Mouse (Mus musculus): ENCODE data around the gene Diaph3.

The Diaph3 gene

DNA sequence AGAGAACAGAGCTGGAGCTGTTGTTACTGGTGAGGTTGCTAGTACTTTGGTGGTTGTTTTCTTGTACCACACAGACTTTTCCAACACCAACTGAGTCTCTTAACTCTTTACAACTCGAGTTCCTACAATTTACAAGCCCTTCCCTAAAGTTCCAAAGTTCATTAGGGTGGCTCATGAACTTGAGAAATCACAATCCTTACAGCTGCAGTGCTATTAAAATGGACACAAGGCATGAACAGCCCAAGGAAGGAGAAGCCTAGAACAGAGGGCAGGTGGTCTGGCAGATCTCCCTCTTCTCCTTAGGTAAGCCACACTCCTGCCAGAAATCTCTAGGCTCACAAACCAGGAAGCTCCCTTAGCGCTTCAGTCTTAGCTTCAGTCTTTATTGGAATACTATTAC, 303.4 kb downstream of the Diaph3 start:
- DNase-seq, result no peak

DNA sequence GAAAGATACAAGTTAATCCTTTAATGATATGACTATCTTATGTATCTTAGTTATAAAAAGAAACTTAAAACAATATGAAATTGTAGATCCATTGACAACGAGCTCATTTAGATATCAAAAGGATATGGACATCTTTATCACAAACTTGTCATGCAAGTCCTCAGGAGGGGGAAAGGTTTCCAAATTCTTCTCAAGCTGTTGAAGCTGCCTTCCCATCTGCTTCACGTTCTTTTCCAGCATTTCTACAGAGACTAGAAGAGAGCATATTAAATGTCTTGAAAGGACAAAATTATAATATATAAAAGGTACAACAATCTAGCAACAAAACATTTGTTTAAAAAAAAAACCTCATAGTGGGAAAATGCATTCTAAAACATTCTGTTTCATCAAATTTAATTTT, 306.2 kb downstream of the Diaph3 start:
- DNase-seq, result no peak

DNA sequence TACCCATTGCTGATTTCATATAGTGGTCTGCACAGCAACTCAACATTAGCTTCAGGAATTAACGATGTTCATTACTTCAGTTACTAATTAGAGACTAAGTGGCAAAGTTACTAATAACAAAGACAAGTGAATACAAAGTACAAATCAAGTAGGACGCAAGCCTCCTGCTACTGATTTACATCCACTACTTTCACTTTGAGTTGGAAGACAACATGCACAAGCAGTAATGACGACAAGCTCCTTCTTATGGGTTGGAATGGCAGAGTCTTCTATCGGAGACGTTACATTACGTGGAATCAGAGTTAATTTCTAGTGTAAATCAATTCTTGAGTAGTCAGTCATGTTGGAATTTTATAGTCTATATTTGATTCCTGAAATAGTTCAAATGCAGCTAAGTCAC, 306.8 kb downstream of the Diaph3 start:
- DNase-seq, result no peak

DNA sequence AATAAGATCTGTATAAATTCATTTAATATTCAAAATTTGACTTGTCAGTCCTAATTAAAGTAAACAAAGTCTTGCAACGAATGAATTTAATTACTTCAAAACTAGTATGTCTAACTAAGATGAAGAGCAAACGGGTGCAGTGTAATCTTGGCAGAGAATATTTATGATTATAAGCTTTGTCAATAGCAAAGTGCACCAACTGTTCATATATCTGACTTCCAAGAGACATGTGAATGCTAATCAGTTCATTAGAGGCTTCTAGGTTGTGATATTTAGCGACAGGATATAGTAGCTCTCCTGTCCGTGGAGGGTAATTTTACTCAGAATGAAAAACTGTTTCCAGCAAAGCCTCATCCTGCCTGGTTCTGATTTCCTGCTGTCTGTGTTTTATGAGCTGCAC, 308.0 kb downstream of the Diaph3 start:
- DNase-seq, result no peak

- no peak for DNase-seq
These were observed 324.8 kb downstream of the Diaph3 start for GRCm38 (mm10) chr14:86816246-86816645.

GRCm38 (mm10) chr14:86788880-86789641, 352.0 kb downstream of the Diaph3 start:
- DNase-seq, result no peak

GRCm38 (mm10) chr14:86786866-86787265, 354.2 kb downstream of the Diaph3 start:
- peak; percentile 22 to 26 for DNase-seq

- DNase-seq, result peak; percentile 11 to 33
These were observed 359.3 kb downstream of the Diaph3 start for GRCm38 (mm10) chr14:86781553-86782273.

DNA sequence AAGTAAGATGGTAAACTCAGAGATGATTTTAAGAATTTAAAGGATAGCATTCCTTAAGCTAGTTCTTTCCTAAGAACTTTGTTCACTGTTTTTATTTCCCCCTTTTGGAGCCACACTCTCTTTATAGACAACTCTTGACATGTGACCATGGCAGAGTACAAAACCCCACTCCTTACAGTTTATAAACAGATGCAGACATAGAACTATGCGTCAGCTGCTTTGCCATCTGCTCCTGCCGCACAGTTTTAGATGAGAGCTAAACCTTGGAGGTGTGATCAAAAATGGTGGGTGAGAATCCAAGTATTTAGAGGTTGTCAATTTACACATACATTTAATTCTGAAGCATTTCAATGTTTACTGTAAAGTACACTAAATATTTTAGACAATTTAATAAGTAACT, 367.7 kb downstream of the Diaph3 start:
- no peak for DNase-seq

- DNase-seq, result no peak
These were observed 368.6 kb downstream of the Diaph3 start for GRCm38 (mm10) chr14:86772176-86773150.

- DNase-seq, result no peak
These were observed 376.7 kb downstream of the Diaph3 start for GRCm38 (mm10) chr14:86764286-86764685.

DNA sequence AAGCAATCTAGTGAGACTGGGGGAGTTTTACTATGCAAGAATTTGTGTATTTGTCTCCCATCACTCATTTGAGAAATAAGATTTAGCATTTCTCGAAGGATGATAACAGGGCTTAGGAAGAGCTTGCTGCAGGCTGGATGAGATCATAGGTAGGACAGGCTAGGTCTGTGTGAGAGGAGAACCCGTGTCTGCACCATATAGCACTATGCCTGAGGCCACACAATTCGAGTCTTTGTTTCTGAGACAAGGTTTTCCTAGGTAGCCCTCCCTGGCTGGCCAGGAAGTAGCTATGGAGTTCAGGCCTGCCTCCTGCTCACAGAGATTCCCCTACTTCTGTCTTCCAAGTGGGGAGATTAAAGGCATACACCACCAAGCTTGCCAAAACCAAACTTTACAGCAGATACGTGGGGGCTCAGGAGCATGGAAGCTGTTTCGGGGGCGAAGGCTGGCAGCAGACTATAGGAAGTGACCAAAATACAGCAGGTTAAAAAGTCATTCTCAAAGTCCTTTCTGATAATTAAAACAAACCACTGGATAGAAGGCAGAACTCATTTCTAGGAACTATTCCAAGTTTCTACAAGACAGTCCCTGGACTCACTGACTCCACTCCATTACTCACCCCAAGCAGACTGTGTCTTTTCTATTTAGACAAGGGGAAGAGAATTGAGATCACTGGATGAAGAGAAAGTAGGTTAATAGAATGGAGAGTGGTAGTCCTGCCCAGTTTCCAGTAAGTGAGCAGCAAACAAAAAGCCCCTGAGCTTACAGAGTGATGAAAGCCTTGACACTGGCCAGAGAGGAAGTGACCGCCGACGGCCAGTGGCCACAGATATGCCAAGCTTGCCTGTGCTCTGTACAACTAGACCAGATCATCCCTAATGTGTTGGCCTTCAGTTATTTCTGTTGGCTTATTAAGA, 383.2 kb downstream of the Diaph3 start:
- no peak for DNase-seq

DNA sequence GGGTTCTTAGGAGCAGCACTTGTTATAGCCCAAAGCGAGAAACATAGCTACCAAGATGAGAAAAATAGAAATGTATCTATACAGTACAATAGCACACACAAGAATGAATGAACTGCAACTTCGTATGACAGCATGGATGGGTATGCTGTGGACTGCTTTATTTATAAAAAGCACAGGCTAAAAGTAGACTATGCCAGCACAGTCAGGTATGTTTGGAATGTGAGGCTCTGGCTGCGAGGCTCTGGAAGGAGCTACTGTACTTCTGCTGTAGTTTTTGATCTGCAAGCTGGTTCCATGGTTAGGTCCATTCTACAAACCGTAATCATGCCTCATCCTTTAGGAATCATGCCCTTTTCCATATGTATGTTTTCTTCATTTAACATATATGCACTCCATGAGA, 383.9 kb downstream of the Diaph3 start:
- no peak for DNase-seq

GRCm38 (mm10) chr14:86750351-86750750, 390.7 kb downstream of the Diaph3 start:
- no peak for DNase-seq

DNA sequence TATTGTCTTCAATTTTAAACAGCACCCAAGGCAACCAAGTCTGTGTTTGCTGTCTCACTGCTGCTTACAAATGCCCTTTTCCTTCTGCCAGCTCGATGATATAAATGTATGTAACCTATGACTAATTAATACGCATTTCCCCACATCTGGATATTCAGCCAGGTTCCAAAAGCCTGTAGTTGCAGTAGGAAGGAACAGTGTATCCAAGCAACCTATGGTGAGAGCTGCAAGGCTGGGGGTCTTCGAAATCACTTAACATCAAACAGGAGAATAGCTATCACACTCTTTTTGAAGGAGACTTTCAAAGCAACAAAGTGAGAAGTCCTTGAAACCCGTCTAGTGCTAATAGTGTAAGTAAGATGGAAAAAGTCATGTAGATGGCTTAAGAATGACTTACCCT, 391.6 kb downstream of the Diaph3 start:
- DNase-seq, result no peak

DNA sequence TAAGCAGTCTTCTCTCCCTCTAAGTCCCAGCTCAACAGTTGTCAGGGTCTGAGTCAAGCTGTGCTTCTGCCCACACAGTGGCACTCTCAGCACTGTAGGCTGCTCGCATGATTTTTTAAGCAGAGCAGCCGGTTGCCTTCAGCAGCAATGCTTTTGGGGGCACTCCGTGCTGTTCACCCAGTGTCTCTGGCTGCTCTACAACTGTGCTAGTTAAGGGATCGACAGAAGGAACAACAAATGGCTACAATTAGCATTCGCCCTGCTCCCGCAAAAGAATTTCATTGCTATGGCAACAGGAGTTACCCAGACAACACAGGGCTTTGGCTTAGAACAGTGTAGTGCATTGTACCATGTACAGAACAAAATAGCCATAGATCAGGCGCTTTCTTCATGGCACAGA, 392.2 kb downstream of the Diaph3 start:
- DNase-seq, result peak; percentile 6 to 17

DNA sequence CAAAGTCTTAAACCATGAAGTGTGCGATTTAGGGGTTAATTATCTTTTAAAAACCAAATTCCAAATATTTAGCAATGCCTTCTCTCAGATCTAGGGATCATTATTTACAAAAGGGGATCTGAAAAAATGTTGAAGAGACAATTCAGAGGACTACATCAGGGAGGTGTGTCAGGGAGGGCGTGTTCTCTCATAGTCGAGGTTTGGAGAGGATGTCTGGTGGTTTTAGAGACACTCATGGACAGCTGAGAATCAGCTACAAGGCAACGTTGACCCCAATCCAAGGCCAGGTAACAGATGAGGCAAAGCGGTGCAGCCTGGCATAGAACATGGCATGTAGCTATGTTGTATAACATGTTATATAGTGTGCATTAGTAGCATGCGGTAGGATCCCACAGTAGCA, 396.5 kb downstream of the Diaph3 start:
- DNase-seq, result no peak

DNA sequence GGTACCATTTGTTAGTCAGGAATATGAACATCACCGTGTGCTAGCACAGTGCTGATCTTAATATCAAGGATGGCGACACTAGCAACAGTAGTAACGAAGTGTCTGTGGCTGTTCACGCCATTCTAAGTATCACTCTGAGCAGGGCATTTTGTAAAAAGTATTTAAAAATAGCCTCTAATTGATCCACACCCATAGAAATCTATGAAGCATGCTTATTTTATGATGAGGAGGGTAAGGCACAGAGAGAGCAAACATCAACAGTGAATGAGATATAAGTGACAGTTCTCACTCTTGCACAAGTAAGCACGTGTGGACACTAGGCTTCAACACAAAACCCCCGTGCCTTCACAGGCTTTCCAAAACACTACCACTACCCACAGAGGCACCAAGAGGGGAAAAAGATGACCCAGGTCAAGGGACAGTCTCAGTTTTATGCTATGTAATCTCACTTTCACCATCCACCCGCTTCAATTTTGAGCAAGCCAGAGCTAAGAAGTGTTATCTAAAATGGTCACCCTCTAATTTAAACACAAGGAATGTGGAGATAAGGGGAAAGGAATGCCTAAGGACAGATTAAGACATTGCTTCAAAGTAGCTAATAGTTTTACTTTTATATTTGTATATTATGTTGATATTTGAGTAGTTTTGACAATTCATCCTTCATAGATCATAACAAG, 399.0 kb downstream of the Diaph3 start:
- no peak for DNase-seq

DNA sequence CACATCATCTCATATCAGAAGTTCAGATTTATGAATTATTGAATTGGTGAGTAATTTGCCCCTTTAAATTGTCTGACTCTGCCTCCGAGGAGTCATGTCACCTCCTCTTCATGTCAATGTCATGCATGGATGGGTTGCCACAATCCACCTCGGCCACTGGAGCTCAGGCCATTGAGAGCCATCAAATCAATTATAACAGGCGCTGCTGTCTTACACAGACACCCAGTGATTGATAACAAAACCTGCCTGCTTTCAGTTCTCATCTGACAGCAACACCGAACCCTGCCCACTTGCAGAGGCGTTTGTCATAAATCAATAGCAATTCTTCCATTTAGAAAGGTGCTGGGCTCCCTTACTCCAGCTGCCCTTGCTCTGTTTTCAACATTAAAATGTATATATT, 402.1 kb downstream of the Diaph3 start:
- DNase-seq, result no peak

GRCm38 (mm10) chr14:86736646-86737045, 404.4 kb downstream of the Diaph3 start:
- no peak for DNase-seq

- no peak for DNase-seq
These were observed 409.7 kb downstream of the Diaph3 start for GRCm38 (mm10) chr14:86731300-86731699.
